Mouse (Mus musculus) CD4-positive, CD25-positive, alpha-beta regulatory T cell, adult 4 months (primary cell): ENCODE measurements at regions not wholly inside any gene's neighbourhood (a gene's known extent, or its start where the extent isn't known, plus 50 kb on each side); places are given as distances from the start of the nearest gene placed in this dataset.

Experiments used
- ATAC-seq: one replicate; pipeline ENCODE4 v1.8.0; 2017

- no peak for ATAC-seq
These were observed 344.2 kb downstream of the Mdfic start for GRCm38 (mm10) chr6:16064691-16065090.

GRCm38 (mm10) chr6:16065121-16065520 is 344.7 kb downstream of the Mdfic start:
- ATAC-seq: no peak

GRCm38 (mm10) chr6:16076266-16076665 is 355.8 kb downstream of the Mdfic start:
- ATAC-seq: no peak

- ATAC-seq: no peak
These were observed 356.8 kb downstream of the Mdfic start for GRCm38 (mm10) chr6:16077195-16077810.

- no peak for ATAC-seq
These were observed 357.5 kb downstream of the Mdfic start for GRCm38 (mm10) chr6:16077917-16078316.

GRCm38 (mm10) chr6:16086952-16087537 is 366.6 kb downstream of the Mdfic start:
- ATAC-seq: no peak

GRCm38 (mm10) chr6:16098761-16099160 is 378.3 kb downstream of the Mdfic start:
- no peak for ATAC-seq

GRCm38 (mm10) chr6:16141009-16141408 is 420.5 kb downstream of the Mdfic start:
- no peak for ATAC-seq

GRCm38 (mm10) chr6:16144538-16144937 is 424.1 kb downstream of the Mdfic start:
- ATAC-seq: no peak

GRCm38 (mm10) chr6:16150535-16150934 is 430.1 kb downstream of the Mdfic start:
- no peak for ATAC-seq

GRCm38 (mm10) chr6:16151478-16151877 is 431.0 kb downstream of the Mdfic start:
- ATAC-seq: no peak

- no peak for ATAC-seq
These were observed 432.2 kb downstream of the Mdfic start for GRCm38 (mm10) chr6:16152691-16153090.

GRCm38 (mm10) chr6:16165012-16165411 is 444.6 kb downstream of the Mdfic start:
- no peak for ATAC-seq

GRCm38 (mm10) chr6:16171871-16172270 is 451.4 kb downstream of the Mdfic start:
- no peak for ATAC-seq

GRCm38 (mm10) chr6:16177313-16177712 is 456.9 kb downstream of the Mdfic start:
- no peak for ATAC-seq

- ATAC-seq: no peak
These were observed 467.6 kb downstream of the Mdfic start for GRCm38 (mm10) chr6:16187983-16188550.

GRCm38 (mm10) chr6:16212975-16213374 is 492.5 kb downstream of the Mdfic start:
- ATAC-seq: no peak

GRCm38 (mm10) chr6:16213635-16214034 is 493.2 kb downstream of the Mdfic start:
- ATAC-seq: no peak

GRCm38 (mm10) chr6:16221002-16221627 is 500.7 kb downstream of the Mdfic start:
- peak; percentile 83 for ATAC-seq
